Mouse (Mus musculus): ENCODE measurements around the gene Prss2. TPM values are rescaled to one million over a fixed set of nuclear protein-coding genes. Genes with fewer than 3 reads are reported as not detected.
"Not testable (repeated sequence)": the region's sequence is repeated elsewhere in the genome, so short reads cannot be mapped to it uniquely, and the experiment has no call there.

The Prss2 gene
- total RNA-seq, 2 experiments from 2014 or later, result not detected

- ATAC-seq (ENCODE audit: poor library complexity, severe bottlenecking), result peak; percentile 69
These were observed 32.9 kb downstream of the Prss2 start for GRCm38 (mm10) chr6:41554295-41555169.

- ATAC-seq (ENCODE audit: poor library complexity, severe bottlenecking), result no peak
These were observed 34.8 kb downstream of the Prss2 start for GRCm38 (mm10) chr6:41556389-41556788.

- no peak for ATAC-seq (ENCODE audit: poor library complexity, severe bottlenecking)
These were observed 35.9 kb downstream of the Prss2 start for GRCm38 (mm10) chr6:41557468-41557867.

GRCm38 (mm10) chr6:41558271-41558670, 36.7 kb downstream of the Prss2 start:
- peak; percentile 55 for ATAC-seq (ENCODE audit: poor library complexity, severe bottlenecking)

- ATAC-seq (ENCODE audit: poor library complexity, severe bottlenecking), result no peak
These were observed 37.7 kb downstream of the Prss2 start for GRCm38 (mm10) chr6:41559331-41559730.

GRCm38 (mm10) chr6:41560273-41560672, 38.7 kb downstream of the Prss2 start:
- ATAC-seq (ENCODE audit: poor library complexity, severe bottlenecking), result no peak

GRCm38 (mm10) chr6:41562598-41562997, 41.0 kb downstream of the Prss2 start:
- no peak for ATAC-seq (ENCODE audit: poor library complexity, severe bottlenecking)

- not testable (repeated sequence) for ATAC-seq (ENCODE audit: poor library complexity, severe bottlenecking)
These were observed 41.7 kb downstream of the Prss2 start for GRCm38 (mm10) chr6:41563104-41563951.

GRCm38 (mm10) chr6:41565261-41565660, 43.7 kb downstream of the Prss2 start:
- ATAC-seq (ENCODE audit: poor library complexity, severe bottlenecking), result no peak

GRCm38 (mm10) chr6:41566965-41567364, 45.4 kb downstream of the Prss2 start:
- no peak for ATAC-seq (ENCODE audit: poor library complexity, severe bottlenecking)

- no peak for ATAC-seq (ENCODE audit: poor library complexity, severe bottlenecking)
These were observed 47.5 kb downstream of the Prss2 start for GRCm38 (mm10) chr6:41569078-41569477.

Other genes with a start within 250 kb of the Prss2 start
- not detected in 2 replicates for gene Try4, start 219.5 kb upstream of the Prss2 start, total RNA-seq (2015)
- not detected in 2 replicates for gene Try4, start 219.5 kb upstream of the Prss2 start, total RNA-seq (2017)
- gene Try5, start 204.9 kb upstream of the Prss2 start, total RNA-seq (2015), result not detected in 2 replicates
- gene Try5, start 204.9 kb upstream of the Prss2 start, total RNA-seq (2017), result not detected in 2 replicates
- 0.45 TPM in 1 of 2 replicates, not detected in the other for gene Try10, start 167.7 kb upstream of the Prss2 start, total RNA-seq (2015)
- not detected in 2 replicates for gene Try10, start 167.7 kb upstream of the Prss2 start, total RNA-seq (2017)
- not detected in 2 replicates for gene Prss3, start 144.1 kb upstream of the Prss2 start, total RNA-seq (2015)
- not detected in 2 replicates for gene Prss3, start 144.1 kb upstream of the Prss2 start, total RNA-seq (2017)
- gene Gm5771, start 129.4 kb upstream of the Prss2 start, total RNA-seq (2015), result not detected in 2 replicates
- not detected in 2 replicates for gene Gm5771, start 129.4 kb upstream of the Prss2 start, total RNA-seq (2017)
- gene Gm10334, start 75.6 kb upstream of the Prss2 start, total RNA-seq (2015), result not detected in 2 replicates
- not detected in 2 replicates for gene Gm10334, start 75.6 kb upstream of the Prss2 start, total RNA-seq (2017)
- gene Prss1, start 62.9 kb upstream of the Prss2 start, total RNA-seq (2015), result not detected in 2 replicates
- not detected in 2 replicates for gene Prss1, start 62.9 kb upstream of the Prss2 start, total RNA-seq (2017)
- 0.67 and 1.3 TPM in 2 replicates for gene Ephb6, start 83.7 kb downstream of the Prss2 start, total RNA-seq (2015)
- gene Ephb6, start 83.7 kb downstream of the Prss2 start, total RNA-seq (2017), result 1.2 and 2.0 TPM in 2 replicates
- gene Trpv6, start 114.6 kb downstream of the Prss2 start, total RNA-seq (2015), result not detected in 2 replicates
- not detected in 2 replicates for gene Trpv6, start 114.6 kb downstream of the Prss2 start, total RNA-seq (2017)
- not detected in 2 replicates for gene Trpv5, start 159.0 kb downstream of the Prss2 start, total RNA-seq (2015)
- gene Trpv5, start 159.0 kb downstream of the Prss2 start, total RNA-seq (2017), result not detected in 2 replicates
- gene Llcfc1, start 162.6 kb downstream of the Prss2 start, total RNA-seq (2015), result not detected in 2 replicates
- gene Llcfc1, start 162.6 kb downstream of the Prss2 start, total RNA-seq (2017), result not detected in 2 replicates
- 1.3 and 11.0 TPM in 2 replicates for gene Kel, start 182.6 kb downstream of the Prss2 start, total RNA-seq (2015)
- 0.99 and 3.1 TPM in 2 replicates for gene Kel, start 182.6 kb downstream of the Prss2 start, total RNA-seq (2017)